Mouse (Mus musculus): Measurements from ENCODE around the gene Wfdc8.

Gene Wfdc8

DNA sequence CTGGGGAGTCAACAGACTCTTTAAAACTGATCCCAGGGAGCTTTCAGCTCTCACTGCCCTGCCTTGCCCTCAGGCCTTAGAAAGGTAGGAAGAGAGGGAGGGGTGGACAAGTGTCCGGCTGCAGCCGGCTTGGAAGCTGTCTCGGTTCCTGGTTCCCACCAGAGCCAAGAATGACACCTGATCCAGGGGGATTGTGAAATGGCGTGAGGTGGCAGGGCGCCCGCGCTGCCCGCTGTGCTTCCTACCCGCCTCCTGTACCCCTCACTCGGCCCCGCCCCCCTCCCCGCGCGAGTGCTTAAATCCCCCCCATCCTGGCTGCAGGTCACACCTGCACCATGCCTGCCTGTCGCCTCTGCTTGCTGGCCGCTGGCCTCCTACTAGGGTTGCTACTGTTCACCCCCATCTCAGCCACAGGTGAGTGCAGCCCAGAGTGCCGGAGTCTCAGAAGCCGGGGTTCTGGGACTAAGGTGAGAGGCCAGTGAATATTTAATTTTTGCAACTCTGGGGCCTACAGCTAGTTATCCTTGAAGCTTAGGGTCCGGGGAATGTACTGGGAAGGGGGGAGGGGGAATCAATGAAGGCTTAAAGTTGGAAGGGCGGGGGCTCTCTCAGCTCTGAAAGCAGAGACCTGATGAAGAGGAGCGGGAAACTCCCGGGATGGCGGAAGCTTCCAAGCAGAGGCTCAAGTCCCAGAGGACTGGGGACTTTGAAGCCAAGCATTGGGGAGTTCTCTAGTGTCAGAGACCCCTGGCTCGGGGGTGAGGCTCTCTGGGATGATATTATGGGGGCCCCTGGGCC, 50.8 kb downstream of the Wfdc8 start, which contains the start of gene Wfdc2:
Wfdc2 (plus strand) TSS at position 23 of the 798 bp plus-strand sequence.
- no peak for DNase-seq (ENCODE audit: low spot score)

DNA sequence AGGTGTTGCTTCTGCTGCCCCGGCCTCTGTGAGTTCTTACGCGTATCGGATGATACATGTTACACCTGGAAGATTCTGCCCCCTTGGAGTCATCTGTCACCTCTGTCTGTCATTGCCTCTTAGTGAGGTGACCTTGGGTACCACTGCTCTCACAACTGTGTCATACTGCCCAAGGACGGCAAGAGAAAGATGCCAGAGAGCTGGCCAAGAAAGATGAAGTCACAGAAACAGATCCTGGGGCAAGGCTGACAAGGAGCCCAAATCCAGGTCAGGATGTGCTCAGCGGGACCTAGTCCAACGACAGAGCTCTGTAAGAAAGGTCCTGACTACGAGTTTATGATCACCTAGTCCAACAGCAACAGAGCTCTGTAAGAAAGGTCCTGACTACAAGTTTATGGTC, 53.3 kb downstream of the Wfdc8 start:
- no peak for DNase-seq (ENCODE audit: low spot score)

DNA sequence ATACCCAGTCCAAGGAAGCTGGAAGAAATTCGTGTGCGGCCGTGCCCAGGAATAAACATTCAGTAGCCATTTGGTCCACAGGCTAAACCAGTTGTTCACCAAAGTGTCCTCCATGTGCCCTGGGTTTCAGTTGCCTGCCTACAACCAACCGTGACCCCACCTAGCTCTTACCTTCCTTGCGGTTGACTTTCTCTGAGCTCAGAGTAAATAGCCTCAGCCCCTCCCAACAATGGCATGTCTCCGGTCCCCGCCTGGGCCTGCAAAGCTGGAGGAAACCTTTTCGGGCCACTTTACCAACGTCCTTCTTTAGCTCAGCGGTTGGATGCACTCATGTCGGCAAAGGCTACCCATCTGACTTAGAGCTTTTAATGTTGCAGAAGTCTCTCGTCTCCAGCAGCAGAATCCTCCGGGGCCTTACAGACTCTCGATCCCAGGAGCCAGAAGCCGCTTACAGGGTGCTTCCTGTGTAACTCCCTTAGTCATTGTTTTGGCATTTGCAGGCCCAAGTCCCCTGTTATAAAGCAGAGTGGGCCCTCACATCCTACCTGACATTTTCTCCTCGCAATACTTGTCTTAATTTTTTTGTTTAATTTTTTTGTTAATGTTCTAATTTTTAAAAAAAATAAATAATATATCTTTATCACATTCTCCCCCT, 54.3 kb downstream of the Wfdc8 start:
- DNase-seq (ENCODE audit: low spot score): no peak

DNA sequence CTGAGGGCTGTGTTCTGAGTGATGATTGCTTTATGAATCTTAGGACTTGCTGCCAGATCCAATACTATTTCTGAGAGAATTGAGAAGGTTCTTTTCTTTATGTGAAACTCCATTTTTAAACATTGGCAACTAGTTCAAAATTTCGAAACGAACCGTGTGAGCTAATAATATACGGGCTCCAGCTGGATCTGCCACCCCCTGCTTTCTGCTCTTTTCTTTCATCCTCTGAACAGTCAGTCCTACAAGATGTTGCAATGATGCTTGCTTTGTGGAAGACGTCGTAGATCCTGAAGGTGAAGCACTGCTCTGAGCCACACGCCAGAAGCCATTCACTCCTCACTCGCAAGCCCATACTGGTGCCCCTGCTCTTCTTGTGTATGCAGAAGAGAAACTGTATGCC, 55.0 kb downstream of the Wfdc8 start:
- no peak for DNase-seq (ENCODE audit: low spot score)

DNA sequence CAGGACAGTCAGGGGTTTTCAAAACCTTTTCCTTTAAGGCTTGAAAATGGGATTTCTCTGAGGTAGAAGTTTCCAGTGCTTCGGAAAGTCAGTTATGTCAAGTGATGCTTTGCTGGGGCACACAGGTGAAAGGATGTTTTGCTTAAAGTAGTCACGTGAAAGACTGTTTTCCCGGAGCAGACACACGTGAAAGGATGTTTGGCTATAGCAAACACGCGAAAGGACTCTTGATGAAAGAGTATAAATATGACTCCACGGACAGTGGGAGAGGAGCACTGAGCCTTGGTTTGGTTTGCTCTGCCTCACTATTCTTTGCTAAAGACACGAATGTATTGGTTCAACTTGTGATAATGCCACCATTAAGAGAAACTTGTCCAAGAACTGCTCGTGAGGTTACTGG, 61.9 kb downstream of the Wfdc8 start:
- DNase-seq (ENCODE audit: low spot score): no peak

DNA sequence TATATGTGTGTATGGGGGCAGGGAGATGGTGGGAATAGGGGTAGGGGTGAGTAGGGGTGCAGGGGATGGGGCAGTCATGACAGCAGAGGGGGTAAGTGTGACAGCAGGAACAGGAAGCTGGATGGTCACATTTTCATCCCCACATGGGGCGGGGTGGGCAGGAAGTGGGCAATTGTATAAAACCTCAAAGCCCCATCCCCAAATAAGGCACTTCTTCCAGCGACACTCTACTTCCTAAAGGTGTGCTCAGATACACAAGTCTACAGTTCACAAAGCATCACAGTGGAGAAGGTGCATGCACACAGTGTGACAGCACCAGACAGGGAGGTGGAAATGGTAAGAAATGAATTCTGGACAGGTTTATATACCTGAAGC, 62.5 kb downstream of the Wfdc8 start:
- DNase-seq (ENCODE audit: low spot score): no peak

DNA sequence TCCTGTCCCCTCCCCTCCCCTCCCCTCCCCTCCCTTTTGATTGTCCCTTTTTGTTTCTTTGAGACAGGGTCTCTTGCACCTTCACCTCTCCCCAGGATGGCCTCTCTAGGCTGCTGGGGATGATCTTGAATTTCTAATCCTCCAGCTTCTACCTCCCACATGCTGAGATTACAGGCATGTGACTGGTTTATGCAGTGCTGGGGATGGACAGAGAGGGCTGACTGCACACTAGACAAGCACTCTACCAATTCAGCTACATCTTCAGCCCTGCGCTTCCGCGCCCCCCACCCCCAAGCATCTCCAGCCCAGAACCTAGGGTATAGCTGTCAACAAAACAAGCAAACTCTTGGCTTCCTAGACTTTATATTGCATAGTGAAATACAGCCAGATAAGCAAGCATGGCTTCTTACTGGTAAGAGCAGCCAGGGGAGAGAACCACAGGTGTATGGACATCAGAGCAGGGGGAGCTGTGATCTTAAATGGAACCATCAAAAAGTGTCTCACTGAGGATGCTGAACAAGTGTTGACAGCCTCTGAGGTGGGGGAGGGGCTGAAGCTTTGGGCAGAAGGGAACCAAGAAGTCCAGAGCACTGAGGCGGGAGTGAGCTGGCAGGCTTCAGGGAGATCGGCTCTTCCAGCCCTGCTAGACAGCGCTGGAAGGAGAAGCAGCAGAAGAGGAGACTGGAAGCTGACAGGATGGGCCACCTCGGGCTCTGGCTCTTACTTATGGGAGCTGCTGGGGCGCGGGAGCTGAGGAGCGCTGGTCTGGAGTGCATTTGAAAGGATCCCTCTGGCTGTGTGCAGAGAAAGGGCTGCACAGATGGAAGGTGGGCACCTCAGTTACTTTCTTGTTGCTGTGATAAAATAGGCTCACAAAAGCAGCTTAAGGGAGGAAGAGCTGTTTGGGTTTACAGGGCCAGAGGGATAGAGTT, 63.2 kb downstream of the Wfdc8 start:
- DNase-seq (ENCODE audit: low spot score): no peak

DNA sequence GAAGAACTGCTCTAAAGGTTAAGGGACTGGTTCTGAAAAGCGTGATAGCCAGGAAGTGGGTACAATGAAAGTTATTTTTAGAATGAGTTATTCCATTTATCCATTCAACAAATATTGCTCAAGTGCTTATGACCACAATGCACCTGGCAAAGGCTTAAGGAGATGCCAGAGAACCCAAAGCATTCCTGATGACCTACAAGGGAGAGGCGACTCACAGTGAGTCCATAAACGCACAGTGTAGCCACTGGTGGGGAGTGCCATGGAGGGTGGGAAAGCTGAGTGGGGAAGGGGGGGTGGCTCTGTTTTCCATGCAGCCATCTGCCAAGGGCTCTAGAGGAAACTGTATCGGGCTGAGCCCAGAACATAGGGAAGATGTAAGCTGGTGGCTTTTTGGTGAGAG, 64.1 kb downstream of the Wfdc8 start:
- DNase-seq (ENCODE audit: low spot score): no peak
